Mouse (Mus musculus): ENCODE data around the gene Mrps5.

Gene Mrps5

GRCm38 (mm10) chr2:127622065-127622464 lies 35.0 kb downstream of the Mrps5 start:
- no peak for DNase-seq

- DNase-seq, result no peak
Observed at GRCm38 (mm10) chr2:127624786-127625185, 37.8 kb downstream of the Mrps5 start.

- no peak for DNase-seq
Observed at GRCm38 (mm10) chr2:127625659-127626058, 38.6 kb downstream of the Mrps5 start.

- no peak for DNase-seq
Observed at GRCm38 (mm10) chr2:127627354-127627753, 40.3 kb downstream of the Mrps5 start.

- no peak for DNase-seq
Observed at GRCm38 (mm10) chr2:127627990-127628570, 41.1 kb downstream of the Mrps5 start.

- no peak for DNase-seq
Observed at GRCm38 (mm10) chr2:127632601-127633000, 45.6 kb downstream of the Mrps5 start.

- DNase-seq, result no peak
Observed at GRCm38 (mm10) chr2:127635581-127635980, 48.6 kb downstream of the Mrps5 start.

GRCm38 (mm10) chr2:127638973-127639372 lies 52.0 kb downstream of the Mrps5 start:
- no peak for DNase-seq

- no peak for DNase-seq
Observed at GRCm38 (mm10) chr2:127643728-127644704, 57.0 kb downstream of the Mrps5 start.

GRCm38 (mm10) chr2:127646875-127647274 lies 59.9 kb downstream of the Mrps5 start:
- no peak for DNase-seq

- no peak for DNase-seq
Observed at GRCm38 (mm10) chr2:127648145-127648544, 61.1 kb downstream of the Mrps5 start.

- no peak for DNase-seq
Observed at GRCm38 (mm10) chr2:127649921-127650320, 62.9 kb downstream of the Mrps5 start.

- no peak for DNase-seq
Observed at GRCm38 (mm10) chr2:127651601-127652000, 64.6 kb downstream of the Mrps5 start.

GRCm38 (mm10) chr2:127652335-127652734 lies 65.3 kb downstream of the Mrps5 start:
- no peak for DNase-seq

- DNase-seq, result no peak
Observed at GRCm38 (mm10) chr2:127652805-127653204, 65.8 kb downstream of the Mrps5 start.

- DNase-seq, result no peak
Observed at GRCm38 (mm10) chr2:127654786-127655185, 67.8 kb downstream of the Mrps5 start.

GRCm38 (mm10) chr2:127655419-127655818 lies 68.4 kb downstream of the Mrps5 start:
- DNase-seq, result no peak

GRCm38 (mm10) chr2:127656086-127656720 lies 69.2 kb downstream of the Mrps5 start, which contains the start of gene Mal:
Mal (minus strand) TSS chr2:127656695.
- DNase-seq, result peak; percentile 9 to 24
